Mouse (Mus musculus): Measurements from ENCODE around the gene Gm10203. TPM values are rescaled to one million over a fixed set of nuclear protein-coding genes. Genes with fewer than 3 reads are reported as not detected.
"Not testable (repeated sequence)": the region's sequence is repeated elsewhere in the genome, so short reads cannot be mapped to it uniquely, and the experiment has no call there.

The Gm10203 gene
- polyA plus RNA-seq, 1 experiment from 2014 or later: not detected

DNA sequence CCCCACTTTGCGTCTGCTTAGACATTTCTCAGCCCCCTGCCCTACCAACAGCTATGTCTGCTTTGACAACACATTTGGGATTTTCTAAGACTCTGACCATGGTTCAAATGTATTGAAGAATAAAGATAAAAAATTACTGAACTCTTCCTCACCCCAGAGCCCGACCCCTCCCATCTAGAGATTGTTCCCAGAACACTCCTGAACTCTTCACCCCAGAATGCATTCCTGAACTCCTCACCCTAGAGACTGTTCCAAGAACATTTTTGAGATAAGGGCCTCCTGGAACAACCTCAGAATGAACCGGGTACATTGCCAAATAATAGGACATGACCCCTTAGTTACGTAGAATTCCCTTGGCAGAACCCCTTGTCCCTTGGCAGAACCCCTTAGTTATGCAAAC is 37.1 kb downstream of the Gm10203 start:
- H3K9ac ChIP-seq; H3K9me3 ChIP-seq; H3K4me2 ChIP-seq; H3K27me3 ChIP-seq; H3K4me3 ChIP-seq; H3K27ac ChIP-seq; ATAC-seq (ENCODE audit: insufficient number of reproducible peaks, insufficient read depth, low FRiP score, low TSS enrichment, low read depth); H3K4me1 ChIP-seq: not testable (repeated sequence)
- peaks cover 43% of the 10 kb centered on the region for H3K36me3 ChIP-seq
- WGBS: 81% methylated on average over 3 of the region's 4 CpGs

DNA sequence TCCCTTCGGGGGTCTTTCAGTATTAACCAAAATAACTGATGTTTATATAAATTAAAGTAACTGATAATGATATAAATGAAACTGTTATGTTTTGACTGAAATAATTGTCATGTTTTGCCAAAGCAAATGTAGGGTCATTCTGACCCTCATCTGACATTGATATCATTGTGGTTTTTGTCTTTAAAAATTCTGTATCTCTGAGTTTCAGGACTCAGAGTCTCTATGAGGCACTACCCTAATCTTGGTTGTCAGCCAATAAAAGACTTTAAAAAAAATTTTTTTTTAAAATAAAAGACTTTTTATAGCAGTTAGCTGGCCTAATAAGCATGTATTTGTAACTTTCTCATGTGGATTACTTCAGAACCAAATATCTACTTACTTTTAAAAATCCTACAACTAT is 37.7 kb downstream of the Gm10203 start:
- Histone ChIP-seq H3K4me2 (no peak overlapping the region), H3K27ac (no peak overlapping the region), H3K9ac (no peak overlapping the region), H3K36me3 (peaks cover 37% of the 10 kb centered on the region), H3K27me3 (no peaks in the 10 kb centered on the region), H3K4me3 (no peak overlapping the region), H3K4me1 (no peaks in the 10 kb centered on the region), H3K9me3 (no peaks in the 10 kb centered on the region)
- ATAC-seq (ENCODE audit: insufficient number of reproducible peaks, insufficient read depth, low FRiP score, low TSS enrichment, low read depth): no peak
- 98% methylated on average over 1 of the region's 1 CpGs for WGBS

DNA sequence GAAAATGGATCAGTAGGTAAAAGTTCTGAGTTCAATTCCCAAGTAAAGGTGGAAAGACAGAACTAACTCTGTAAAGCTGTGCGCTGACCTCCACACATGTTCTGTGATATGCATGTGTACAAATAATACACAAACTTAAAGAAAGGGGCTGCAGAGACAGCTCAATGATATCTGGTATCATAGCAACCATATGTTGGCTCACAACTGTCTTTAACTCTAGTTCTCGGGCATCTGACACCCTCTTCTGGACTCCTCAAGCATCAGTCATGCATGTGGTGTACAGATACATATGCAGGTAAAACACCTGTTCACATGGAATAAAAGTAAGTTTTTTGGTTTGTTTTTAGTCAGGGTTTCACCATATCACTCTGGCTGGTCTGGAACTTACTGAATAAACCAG is 38.5 kb downstream of the Gm10203 start:
- Histone ChIP-seq H3K4me2 (no peak overlapping the region), H3K9me3 (no peaks in the 10 kb centered on the region), H3K36me3 (peaks cover 36% of the 10 kb centered on the region), H3K9ac (no peak overlapping the region), H3K4me1 (no peaks in the 10 kb centered on the region), H3K27me3 (no peaks in the 10 kb centered on the region), H3K27ac (no peak overlapping the region), H3K4me3 (no peak overlapping the region)
- WGBS: 91% methylated on average over 2 of the region's 2 CpGs
- ATAC-seq (ENCODE audit: insufficient number of reproducible peaks, insufficient read depth, low FRiP score, low TSS enrichment, low read depth): no peak

DNA sequence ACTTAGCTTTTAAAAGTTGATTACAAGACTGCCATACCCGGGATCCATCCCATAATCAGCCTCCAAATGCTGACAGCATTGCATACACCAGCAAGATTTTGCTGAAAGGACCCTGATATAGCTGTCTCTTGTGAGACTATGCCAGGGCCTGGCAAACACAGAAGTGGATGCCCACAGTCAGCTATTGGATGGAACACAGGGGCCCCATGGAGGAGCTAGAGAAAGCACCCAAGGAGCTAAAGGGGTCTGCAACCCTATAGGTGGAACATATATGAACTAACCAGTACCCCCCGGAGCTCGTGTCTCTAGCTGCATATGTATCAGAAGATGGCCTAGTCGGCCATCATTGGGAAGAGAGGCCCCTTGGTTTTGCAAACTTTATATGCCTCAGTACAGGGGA is 40.0 kb downstream of the Gm10203 start:
- H3K9ac ChIP-seq; H3K9me3 ChIP-seq; H3K27ac ChIP-seq; H3K4me1 ChIP-seq; ATAC-seq (ENCODE audit: insufficient number of reproducible peaks, insufficient read depth, low FRiP score, low TSS enrichment, low read depth); H3K4me3 ChIP-seq; H3K27me3 ChIP-seq; H3K4me2 ChIP-seq: not testable (repeated sequence)
- WGBS: 92% methylated on average over 4 of the region's 4 CpGs
- H3K36me3 ChIP-seq: peaks cover 46% of the 10 kb centered on the region

DNA sequence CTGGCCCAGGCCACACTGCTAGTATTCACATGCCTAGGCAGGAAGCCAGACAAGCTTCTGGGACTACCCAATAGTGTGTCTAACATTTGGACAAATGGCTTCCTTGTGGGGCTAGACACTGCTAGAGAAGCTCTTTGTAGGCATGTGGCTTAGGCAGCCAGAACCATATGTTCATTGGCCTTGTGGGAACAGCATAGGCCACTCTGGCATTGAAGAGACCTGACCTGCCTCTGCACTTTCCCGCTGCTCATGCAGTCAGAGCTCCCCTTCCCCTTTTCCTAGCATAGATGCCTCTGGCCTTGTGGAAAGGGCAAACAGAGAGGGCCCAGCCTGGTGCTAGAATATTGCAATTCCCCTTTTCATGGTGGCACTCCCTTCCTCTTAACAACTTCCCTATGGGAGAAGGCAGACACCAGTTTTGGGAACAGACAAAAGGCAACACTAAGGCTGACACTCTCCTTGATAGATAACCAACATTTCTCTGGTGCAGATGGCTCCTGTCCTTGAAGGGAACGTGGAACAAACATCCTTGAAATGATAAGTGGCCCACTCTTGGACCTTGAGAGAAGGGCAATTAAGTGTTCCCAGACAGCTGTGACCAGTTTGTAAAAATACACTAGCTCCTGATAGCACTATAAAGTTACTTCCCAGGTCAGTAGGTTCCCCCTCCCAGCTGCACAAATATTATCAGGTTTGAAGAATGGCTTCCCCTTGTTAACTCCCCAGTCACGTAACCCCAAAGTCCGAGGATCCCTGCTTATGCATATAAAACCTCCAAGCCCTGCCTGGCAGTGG is 44.1 kb downstream of the Gm10203 start:
- Histone ChIP-seq H3K9ac (no peak overlapping the region), H3K36me3 (peaks cover 59% of the 10 kb centered on the region), H3K27ac (no peak overlapping the region), H3K4me1 (no peaks in the 10 kb centered on the region), H3K9me3 (peaks cover 4% of the 10 kb centered on the region; the same call in 1 of the 2 replicates), H3K4me3 (no peak overlapping the region), H3K4me2 (no peak overlapping the region), H3K27me3 (no peaks in the 10 kb centered on the region)
- ATAC-seq (ENCODE audit: insufficient number of reproducible peaks, insufficient read depth, low FRiP score, low TSS enrichment, low read depth): no peak
- WGBS: 80% methylated on average over 4 of the region's 4 CpGs

DNA sequence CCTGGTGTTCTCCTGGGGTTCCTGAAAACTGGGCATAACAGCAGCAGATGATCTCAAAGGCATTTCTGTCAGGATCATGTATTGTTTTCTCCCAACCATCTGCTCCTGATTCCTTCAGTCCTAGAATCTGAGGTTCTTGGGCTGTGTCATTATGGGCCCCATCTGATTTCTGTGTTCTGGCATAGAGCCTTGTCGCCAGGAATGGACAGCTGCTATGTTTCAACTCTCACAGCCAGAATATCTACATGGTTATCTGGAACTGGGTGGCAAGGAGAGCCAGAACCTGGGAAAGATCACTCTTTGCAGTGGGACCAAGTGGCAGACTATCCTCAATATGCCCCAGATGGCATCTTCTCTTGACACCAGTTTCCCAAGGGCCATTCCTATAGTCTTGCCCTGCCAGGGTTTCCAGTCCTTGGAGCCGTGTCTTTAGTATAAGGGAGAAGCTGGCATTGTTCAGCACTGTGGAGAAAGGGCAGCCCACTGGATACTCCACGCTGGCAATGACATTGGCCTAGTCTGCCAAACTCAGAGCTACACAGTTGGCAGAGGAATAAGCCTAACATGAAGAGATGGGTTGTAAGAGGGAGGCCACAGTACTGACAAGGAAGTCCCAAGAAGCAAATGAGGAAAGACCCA is 45.1 kb downstream of the Gm10203 start:
- ATAC-seq (ENCODE audit: insufficient number of reproducible peaks, insufficient read depth, low FRiP score, low TSS enrichment, low read depth): no peak
- Histone ChIP-seq H3K27me3 (no peaks in the 10 kb centered on the region), H3K4me1 (no peaks in the 10 kb centered on the region), H3K9ac (no peak overlapping the region), H3K27ac (no peak overlapping the region), H3K36me3 (peaks cover 65% of the 10 kb centered on the region), H3K4me2 (no peak overlapping the region), H3K4me3 (no peak overlapping the region), H3K9me3 (peaks cover 4% of the 10 kb centered on the region; the same call in 1 of the 2 replicates)
- 86% methylated on average over 3 of the region's 3 CpGs for WGBS

DNA sequence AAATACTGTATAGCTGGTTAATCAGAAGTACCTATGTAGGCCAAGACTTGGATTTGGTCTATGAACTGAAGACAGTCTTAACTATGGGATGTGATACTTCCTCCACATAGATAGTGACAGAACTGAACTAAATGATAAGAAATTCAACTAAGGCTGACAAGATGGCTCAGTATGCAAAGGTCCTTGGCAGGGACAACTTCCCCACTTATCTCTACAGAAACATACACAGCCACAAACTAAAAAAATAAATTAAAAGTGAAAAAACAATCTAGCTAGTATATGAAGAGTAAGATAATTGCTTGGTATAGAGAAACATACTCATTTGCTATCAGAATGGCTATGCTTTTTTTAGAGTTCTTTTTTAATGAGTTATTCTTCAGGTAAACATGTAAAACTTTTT is 49.1 kb downstream of the Gm10203 start:
- Histone ChIP-seq H3K36me3 (peaks cover 92% of the 10 kb centered on the region), H3K27ac (no peak overlapping the region), H3K4me3 (no peak overlapping the region), H3K9me3 (peaks cover 4% of the 10 kb centered on the region; the same call in 1 of the 2 replicates), H3K4me2 (no peak overlapping the region), H3K4me1 (no peaks in the 10 kb centered on the region), H3K27me3 (no peaks in the 10 kb centered on the region), H3K9ac (no peak overlapping the region)
- ATAC-seq (ENCODE audit: insufficient number of reproducible peaks, insufficient read depth, low FRiP score, low TSS enrichment, low read depth): no peak

Other genes starting within 250 kb of the Gm10203 start
- gene Caprin2, start 233.9 kb upstream of the Gm10203 start, polyA plus RNA-seq (2015; fragmentation: Nextera tagmentation; extraction: Ambion mirVana): 15.9 and 16.6 TPM in 2 replicates
- 119 and 121 TPM in 2 replicates for gene Sinhcaf, start 183.7 kb upstream of the Gm10203 start, polyA plus RNA-seq (2015; fragmentation: Nextera tagmentation; extraction: Ambion mirVana)
- 7.4 and 7.7 TPM in 2 replicates for gene Dennd5b, start 28.5 kb upstream of the Gm10203 start, polyA plus RNA-seq (2015; fragmentation: Nextera tagmentation; extraction: Ambion mirVana)
- gene Etfbkmt, start 9.7 kb downstream of the Gm10203 start, polyA plus RNA-seq (2015; fragmentation: Nextera tagmentation; extraction: Ambion mirVana): 13.7 and 21.2 TPM in 2 replicates
- gene Amn1, start 58.5 kb downstream of the Gm10203 start, polyA plus RNA-seq (2015; fragmentation: Nextera tagmentation; extraction: Ambion mirVana): 34.9 and 36.0 TPM in 2 replicates
- gene Resf1, start 179.2 kb downstream of the Gm10203 start, polyA plus RNA-seq (2015; fragmentation: Nextera tagmentation; extraction: Ambion mirVana): 52.8 and 59.2 TPM in 2 replicates